Mouse (Mus musculus): ENCODE measurements around the gene Ccl22. TPM values are rescaled to one million over a fixed set of nuclear protein-coding genes. Genes with fewer than 3 reads are reported as not detected.

Gene Ccl22
- polyA plus RNA-seq, 1 experiment, result not detected

DNA sequence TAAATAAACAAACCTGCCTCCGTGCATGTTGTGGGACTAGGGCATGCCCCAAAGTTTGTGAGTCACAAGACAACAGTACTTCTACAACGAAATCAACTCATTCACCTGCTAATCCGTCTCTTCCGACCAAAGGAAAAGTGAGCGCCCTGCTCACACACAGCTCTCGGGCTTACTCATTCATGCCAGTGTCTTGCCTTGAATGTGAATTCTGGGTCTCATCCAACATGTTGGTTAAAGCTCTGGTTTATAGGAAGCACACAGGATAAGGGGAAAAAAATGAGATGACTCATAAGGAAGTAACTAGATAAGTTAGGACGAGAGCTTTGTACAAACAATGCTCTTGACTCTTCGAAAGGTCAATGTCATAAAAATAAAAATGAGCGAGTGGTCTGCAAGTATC, 21.6 kb downstream of the Ccl22 start:
- no peaks in the 10 kb centered on the region for H3K79me2 ChIP-seq (ENCODE audit: control insufficient read depth, insufficient read depth)
- peak; percentile 18 for TF ChIP-seq MYOD1 (IDR thresholded peaks at IDR 0.05; ENCODE audit: control insufficient read depth, insufficient read length, low read depth)
- no peak for TF ChIP-seq USF1 (IDR thresholded peaks at IDR 0.05; ENCODE audit: low read depth)
- TF ChIP-seq FOSL1 (IDR thresholded peaks at IDR 0.05; ENCODE audit: insufficient read depth, low read length, poor library complexity, severe bottlenecking), result no peak
- TF ChIP-seq MYOG (IDR thresholded peaks at IDR 0.05; ENCODE audit: control insufficient read depth, extremely low read depth, insufficient read length), result no peak
- no peak for TF ChIP-seq CTCF (IDR thresholded peaks at IDR 0.05; ENCODE audit: control insufficient read depth, insufficient read depth, insufficient read length)
- TF ChIP-seq MAX (IDR thresholded peaks at IDR 0.05), result no peak
- no peak for TF ChIP-seq CEBPB (IDR thresholded peaks at IDR 0.05; ENCODE audit: low read depth)
- H3K79me3 ChIP-seq (ENCODE audit: low read depth), result no peaks in the 10 kb centered on the region
- no peak overlapping the region for H3K4me3 ChIP-seq (ENCODE audit: insufficient read depth, poor library complexity, severe bottlenecking)
- no peak overlapping the region for H3ac ChIP-seq (ENCODE audit: control insufficient read depth, insufficient read length, low read depth)
- H3K27me3 ChIP-seq (ENCODE audit: control insufficient read depth, insufficient read depth, insufficient read length), result no peaks in the 10 kb centered on the region
- no peaks in the 10 kb centered on the region for H3K36me3 ChIP-seq (ENCODE audit: control insufficient read depth, insufficient read depth)

DNA sequence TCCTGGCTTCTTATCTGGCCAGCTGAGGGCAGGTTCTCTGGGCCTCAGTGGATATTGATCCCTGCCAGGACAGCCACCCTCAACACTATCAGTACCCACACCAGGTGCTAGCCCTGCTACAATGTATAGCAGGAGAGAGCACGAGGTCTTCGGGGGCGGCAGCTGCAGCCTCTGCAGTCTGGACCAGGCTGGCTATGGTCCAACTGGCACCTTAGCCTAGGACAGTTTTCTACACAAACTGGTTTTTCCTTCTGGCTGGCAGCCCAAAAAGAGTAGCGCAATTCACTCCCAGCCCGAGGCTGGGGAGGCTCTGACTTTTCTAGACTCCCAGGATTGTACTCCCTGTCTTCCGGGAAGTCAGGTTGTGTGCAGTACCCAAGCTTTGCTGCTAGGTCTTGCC, 25.6 kb downstream of the Ccl22 start:
- Histone ChIP-seq H3K79me3 (ENCODE audit: low read depth) (peaks cover 3% of the 10 kb centered on the region), H3K27me3 (ENCODE audit: control insufficient read depth, insufficient read depth, insufficient read length) (no peaks in the 10 kb centered on the region)
- TF ChIP-seq MAX (IDR thresholded peaks at IDR 0.05) (no peak), CTCF (IDR thresholded peaks at IDR 0.05; ENCODE audit: control insufficient read depth, insufficient read depth, insufficient read length) (no peak), USF1 (IDR thresholded peaks at IDR 0.05; ENCODE audit: low read depth) (no peak), FOSL1 (IDR thresholded peaks at IDR 0.05; ENCODE audit: insufficient read depth, low read length, poor library complexity, severe bottlenecking) (no peak), MYOG (IDR thresholded peaks at IDR 0.05; ENCODE audit: control insufficient read depth, extremely low read depth, insufficient read length) (no peak), CEBPB (IDR thresholded peaks at IDR 0.05; ENCODE audit: low read depth) (no peak), MYOD1 (IDR thresholded peaks at IDR 0.05; ENCODE audit: control insufficient read depth, insufficient read length, low read depth) (no peak)

DNA sequence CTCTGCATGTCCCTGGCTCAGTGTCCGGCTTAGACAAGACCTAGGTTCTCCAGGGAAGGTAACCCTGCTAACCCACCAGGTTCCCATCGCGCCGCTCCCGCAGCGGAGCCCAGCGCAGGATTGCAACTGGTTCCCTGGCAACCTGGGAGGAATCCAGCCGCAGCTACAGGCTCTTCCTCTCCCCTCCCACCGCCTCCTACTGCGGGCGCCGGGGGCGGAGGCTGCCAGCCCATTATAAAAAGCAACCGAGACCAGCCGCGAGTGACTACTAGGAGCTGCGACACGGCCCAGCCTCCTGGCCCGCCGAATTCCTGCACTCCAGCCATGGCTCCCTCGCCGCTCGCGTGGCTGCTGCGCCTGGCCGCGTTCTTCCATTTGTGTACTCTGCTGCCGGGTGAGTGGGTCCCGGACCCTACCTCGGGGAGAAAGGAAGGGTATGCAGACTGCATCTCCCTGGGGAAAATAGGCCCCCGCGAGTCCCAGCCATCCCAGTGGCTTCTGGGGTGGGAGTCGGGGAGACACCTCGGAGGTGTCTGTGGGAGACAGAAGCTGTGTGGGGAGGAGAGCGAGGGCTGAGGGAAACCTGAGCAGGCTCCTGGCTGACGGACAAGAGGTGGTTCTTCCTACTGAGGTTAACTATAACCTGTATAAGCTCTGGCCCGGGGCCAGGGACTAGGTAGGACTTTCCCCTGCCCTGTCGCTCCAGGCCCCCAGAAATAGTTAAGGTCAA, 26.7 kb downstream of the Ccl22 start, which contains the start of gene Cx3cl1:
Gene Cx3cl1 (plus strand): TSS at position 69 of the 730 bp plus-strand sequence.
- no peaks in the 10 kb centered on the region for H3K36me3 ChIP-seq (ENCODE audit: control insufficient read depth, insufficient read depth)
- peaks cover 3% of the 10 kb centered on the region for H3K79me3 ChIP-seq (ENCODE audit: low read depth)
- H3ac ChIP-seq (ENCODE audit: control insufficient read depth, insufficient read length, low read depth), result peak within 1 kb of the TSS; percentile 70
- peak within 1 kb of the TSS; percentile 40 for H3K4me3 ChIP-seq (ENCODE audit: insufficient read depth, poor library complexity, severe bottlenecking)
- H3K27me3 ChIP-seq (ENCODE audit: control insufficient read depth, insufficient read depth, insufficient read length), result no peaks in the 10 kb centered on the region
- TF ChIP-seq MAX (IDR thresholded peaks at IDR 0.05) (peak; percentile 21), MYOG (IDR thresholded peaks at IDR 0.05; ENCODE audit: control insufficient read depth, extremely low read depth, insufficient read length) (no peak)
- H3K79me2 ChIP-seq (ENCODE audit: control insufficient read depth, insufficient read depth), result peaks cover 36% of the 10 kb centered on the region

More for the DNA sequence above, 25.6 kb downstream of the Ccl22 start:
- peaks cover 33% of the 10 kb centered on the region for H3K79me2 ChIP-seq (ENCODE audit: control insufficient read depth, insufficient read depth)
- H3K36me3 ChIP-seq (ENCODE audit: control insufficient read depth, insufficient read depth), result no peaks in the 10 kb centered on the region
- no peak overlapping the region for H3K4me3 ChIP-seq (ENCODE audit: insufficient read depth, poor library complexity, severe bottlenecking)
- no peak overlapping the region for H3ac ChIP-seq (ENCODE audit: control insufficient read depth, insufficient read length, low read depth)

DNA sequence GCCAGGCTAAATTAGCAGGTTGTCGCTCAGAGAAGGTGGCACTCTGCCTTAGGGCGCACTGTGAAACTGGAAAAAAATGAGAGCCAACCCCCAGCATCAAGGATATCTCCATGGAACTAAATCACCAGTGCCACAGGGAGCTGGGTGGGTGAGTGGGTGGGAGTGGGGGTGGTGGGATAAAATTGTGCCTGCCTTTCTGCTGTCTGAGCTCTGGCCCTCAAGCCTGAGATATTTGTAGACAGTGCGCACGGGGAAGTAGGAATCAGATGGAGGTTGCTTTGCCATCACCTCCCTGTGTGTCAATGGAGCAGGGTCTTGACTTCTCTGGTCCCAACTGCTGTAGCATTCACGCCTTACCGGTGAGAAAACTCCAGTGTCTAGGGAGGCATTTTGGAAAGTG, 27.7 kb downstream of the Ccl22 start:
- Histone ChIP-seq H3K27me3 (ENCODE audit: control insufficient read depth, insufficient read depth, insufficient read length) (no peaks in the 10 kb centered on the region), H3ac (ENCODE audit: control insufficient read depth, insufficient read length, low read depth) (no peak overlapping the region), H3K79me2 (ENCODE audit: control insufficient read depth, insufficient read depth) (peaks cover 40% of the 10 kb centered on the region), H3K4me3 (ENCODE audit: insufficient read depth, poor library complexity, severe bottlenecking) (peak overlapping the region; percentile 40), H3K36me3 (ENCODE audit: control insufficient read depth, insufficient read depth) (no peaks in the 10 kb centered on the region), H3K79me3 (ENCODE audit: low read depth) (peaks cover 5% of the 10 kb centered on the region)
- no peak for TF ChIP-seq CTCF (IDR thresholded peaks at IDR 0.05; ENCODE audit: control insufficient read depth, insufficient read depth, insufficient read length)
- no peak for TF ChIP-seq MYOG (IDR thresholded peaks at IDR 0.05; ENCODE audit: control insufficient read depth, extremely low read depth, insufficient read length)

DNA sequence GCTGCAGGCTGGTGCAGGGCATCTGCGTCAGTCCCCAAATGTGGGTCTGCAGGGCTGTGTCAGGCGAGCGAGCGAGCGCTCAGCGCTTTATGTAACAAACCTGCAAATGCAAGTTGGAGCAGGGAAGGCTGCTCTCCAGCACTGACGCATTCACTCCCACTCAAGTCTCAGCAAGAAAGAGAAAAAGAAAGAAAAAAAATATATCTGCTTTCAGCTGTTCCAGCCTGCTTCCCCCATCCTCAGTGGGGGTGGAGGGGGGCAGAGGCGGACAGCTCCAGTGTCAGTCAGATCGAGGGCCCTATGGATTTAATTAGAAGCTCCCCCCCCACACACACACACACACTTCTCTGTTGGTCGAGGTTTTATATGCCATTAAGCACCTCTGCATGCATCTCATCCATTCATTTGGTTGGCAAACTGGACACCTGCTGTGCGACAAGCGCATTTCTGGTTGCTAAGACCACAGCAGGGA, 28.3 kb downstream of the Ccl22 start:
- peaks cover 40% of the 10 kb centered on the region for H3K79me2 ChIP-seq (ENCODE audit: control insufficient read depth, insufficient read depth)
- no peak overlapping the region for H3ac ChIP-seq (ENCODE audit: control insufficient read depth, insufficient read length, low read depth)
- TF ChIP-seq CEBPB (IDR thresholded peaks at IDR 0.05; ENCODE audit: low read depth), result no peak
- peaks cover 5% of the 10 kb centered on the region for H3K79me3 ChIP-seq (ENCODE audit: low read depth)
- H3K4me3 ChIP-seq (ENCODE audit: insufficient read depth, poor library complexity, severe bottlenecking), result no peak overlapping the region
- H3K36me3 ChIP-seq (ENCODE audit: control insufficient read depth, insufficient read depth), result no peaks in the 10 kb centered on the region
- no peaks in the 10 kb centered on the region for H3K27me3 ChIP-seq (ENCODE audit: control insufficient read depth, insufficient read depth, insufficient read length)

DNA sequence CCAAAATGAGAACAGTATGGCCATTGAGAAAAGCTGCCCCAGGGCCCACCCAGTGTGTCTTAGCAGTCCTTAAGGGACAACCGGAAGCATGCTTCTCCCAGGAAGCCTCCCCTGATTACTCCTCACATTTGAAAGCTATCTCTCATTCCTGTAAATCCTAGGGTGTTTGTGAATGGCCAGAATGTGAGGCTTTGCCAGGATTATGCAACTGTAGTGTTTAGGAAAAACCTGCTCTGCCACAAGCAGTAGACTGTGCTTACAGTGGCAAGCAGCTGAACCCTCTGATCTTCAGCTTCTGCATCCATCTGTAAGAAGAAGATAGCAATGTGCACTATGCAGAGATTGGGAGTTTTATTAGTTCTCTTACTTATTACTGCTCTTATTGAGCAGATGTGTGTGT, 29.2 kb downstream of the Ccl22 start:
- peaks cover 2% of the 10 kb centered on the region for H3K36me3 ChIP-seq (ENCODE audit: control insufficient read depth, insufficient read depth)
- H3K79me2 ChIP-seq (ENCODE audit: control insufficient read depth, insufficient read depth), result peaks cover 40% of the 10 kb centered on the region
- no peak for TF ChIP-seq USF1 (IDR thresholded peaks at IDR 0.05; ENCODE audit: low read depth)
- peaks cover 5% of the 10 kb centered on the region for H3K79me3 ChIP-seq (ENCODE audit: low read depth)
- H3ac ChIP-seq (ENCODE audit: control insufficient read depth, insufficient read length, low read depth), result no peak overlapping the region
- H3K27me3 ChIP-seq (ENCODE audit: control insufficient read depth, insufficient read depth, insufficient read length), result no peaks in the 10 kb centered on the region
- H3K4me3 ChIP-seq (ENCODE audit: insufficient read depth, poor library complexity, severe bottlenecking), result no peak overlapping the region
